Mouse (Mus musculus) G1E (cell line): ENCODE measurements around the gene Sbno2.

ENCODE experiments used
- CTCF ChIP-seq: IDR thresholded peaks from 2 replicates; pipeline ENCODE4 v1.5.1; 2012; ENCODE audit warnings: low read depth, low read length, inconsistent platforms, mixed read lengths
- GATA1 ChIP-seq: IDR thresholded peaks from 2 replicates; pipeline ENCODE4 v1.6.1; 2012; ENCODE audit warnings: borderline replicate concordance, low read length, inconsistent platforms, mixed read lengths
- GATA2 ChIP-seq: IDR thresholded peaks from 2 replicates; pipeline ENCODE4 v1.6.1; 2012; ENCODE audit warnings: low read depth, low read length, inconsistent platforms, borderline replicate concordance
- POLR2AphosphoS5 ChIP-seq: IDR thresholded peaks from 2 replicates; pipeline ENCODE4 v1.6.1; 2012; ENCODE audit warnings: low read depth, low read length, inconsistent platforms; ENCODE audit not compliant: insufficient replicate concordance
- TAL1 ChIP-seq: conservative IDR thresholded peaks from 2 replicates; pipeline ENCODE4 v1.6.1; 2012; ENCODE audit warnings: low read depth, low read length, inconsistent platforms, mixed read lengths

DNA sequence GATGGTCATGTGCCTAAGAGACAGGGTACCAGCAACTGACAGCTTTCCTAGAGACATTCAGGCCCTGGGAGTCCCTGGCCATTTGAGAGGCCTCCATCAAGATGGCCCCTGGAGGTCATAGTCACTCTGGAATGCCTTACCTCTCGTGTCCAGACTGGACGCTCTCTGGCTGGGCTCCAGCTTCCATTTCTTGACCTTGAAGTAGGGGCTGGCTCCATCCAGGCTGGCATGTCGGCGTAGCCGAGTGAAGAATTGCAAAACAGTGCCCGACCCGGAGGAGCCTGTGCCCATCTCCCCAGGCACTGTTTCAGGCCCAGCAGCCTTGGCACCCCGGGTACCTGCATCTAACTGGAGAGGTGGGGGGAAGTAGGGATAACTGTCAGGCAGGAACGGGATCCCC, 29.1 kb upstream of the Sbno2 start:
- no peak for TF ChIP-seq CTCF
- no peak for TF ChIP-seq GATA1
- no peak for TF ChIP-seq GATA2
- no peak for TF ChIP-seq TAL1
- TF ChIP-seq POLR2AphosphoS5, result no peak
